Mouse (Mus musculus): Measurements from ENCODE around the gene Tsga10.
"Not testable (repeated sequence)": the region's sequence is repeated elsewhere in the genome, so short reads cannot be mapped to it uniquely, and the experiment has no call there.

Tsga10 gene

DNA sequence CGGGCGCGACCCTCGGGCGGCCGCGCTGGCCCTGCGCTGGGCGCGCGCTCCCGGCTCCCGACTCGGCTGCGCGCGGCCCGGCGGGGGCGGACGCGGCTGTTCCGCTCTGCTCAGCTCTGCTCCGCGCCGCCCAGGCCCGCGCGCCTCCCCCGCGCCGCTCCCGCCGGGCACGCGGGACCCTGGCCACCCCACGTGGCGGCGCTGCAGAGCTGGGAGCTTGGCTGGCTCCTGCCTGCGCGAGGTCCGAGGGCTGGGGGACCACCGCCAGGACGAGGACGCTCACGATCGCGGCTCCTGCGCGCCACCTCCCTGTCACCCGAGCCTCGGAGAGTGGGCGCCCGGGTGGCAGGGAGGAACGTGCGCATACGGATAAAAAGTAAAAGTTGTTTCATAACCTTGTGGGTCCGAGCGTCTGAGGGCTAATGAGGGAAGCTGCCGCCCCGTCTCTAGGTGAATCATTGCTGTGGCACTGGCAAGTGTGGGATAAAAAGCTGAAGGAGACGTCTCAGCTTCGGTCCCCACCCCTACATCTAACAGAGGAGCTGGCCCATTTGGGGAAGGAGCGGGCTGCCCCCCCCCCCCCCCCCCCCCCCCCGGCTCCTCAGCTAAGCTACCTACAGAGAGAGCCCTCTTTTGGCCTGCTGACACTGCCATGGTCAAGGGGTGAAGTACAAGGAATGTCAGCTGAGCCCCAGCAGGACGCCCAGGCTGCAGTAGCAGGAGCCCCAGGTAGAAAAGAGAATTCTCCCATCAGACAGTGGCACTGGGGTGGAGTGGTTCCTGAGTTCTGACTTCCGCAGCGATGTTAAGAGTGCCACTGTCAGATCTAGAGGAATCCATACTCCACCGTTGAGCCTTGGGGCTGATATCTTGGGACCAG is 146.2 kb downstream of the Tsga10 start, which contains the start of gene 2010300C02Rik:
Gene 2010300C02Rik (minus strand): TSS at position 325 of the 880 bp plus-strand sequence.
- DNase-seq (ENCODE audit: extremely low read depth, low read depth), result no peak

DNA sequence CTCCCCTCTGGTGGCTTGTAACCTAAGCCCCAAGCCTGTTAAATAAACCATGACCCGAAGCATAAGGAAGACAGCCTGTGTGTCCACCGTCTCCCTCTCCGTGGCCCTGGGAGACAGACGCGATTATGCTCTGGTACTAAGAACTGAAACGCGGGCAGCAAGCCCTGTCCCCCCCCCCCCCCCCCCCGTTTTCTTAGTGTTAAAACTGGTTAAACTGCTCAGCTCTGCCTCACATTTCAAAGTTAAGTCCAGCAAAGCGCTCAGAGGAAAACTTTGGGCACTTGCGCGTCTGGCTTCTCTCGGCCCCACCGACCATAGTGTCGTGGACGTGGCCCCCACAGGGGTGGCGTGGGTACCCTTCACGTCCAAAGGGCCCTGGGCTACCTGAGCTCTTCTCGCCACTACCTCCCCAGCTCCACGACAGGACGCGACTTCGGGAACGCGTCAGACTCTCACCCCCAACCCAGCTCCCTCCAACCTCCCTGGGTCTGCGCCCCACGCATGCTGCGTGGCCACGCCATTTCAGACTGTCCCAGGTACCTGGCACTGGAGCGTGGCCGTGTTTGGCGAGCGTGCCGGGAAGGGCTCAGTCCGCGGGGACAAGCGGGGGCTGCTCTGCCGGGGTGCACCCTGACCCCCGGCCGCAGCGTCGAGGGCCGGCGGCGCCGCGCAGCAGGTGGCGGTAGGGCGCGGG is 147.1 kb downstream of the Tsga10 start:
- DNase-seq (ENCODE audit: extremely low read depth, low read depth), result no peak

DNA sequence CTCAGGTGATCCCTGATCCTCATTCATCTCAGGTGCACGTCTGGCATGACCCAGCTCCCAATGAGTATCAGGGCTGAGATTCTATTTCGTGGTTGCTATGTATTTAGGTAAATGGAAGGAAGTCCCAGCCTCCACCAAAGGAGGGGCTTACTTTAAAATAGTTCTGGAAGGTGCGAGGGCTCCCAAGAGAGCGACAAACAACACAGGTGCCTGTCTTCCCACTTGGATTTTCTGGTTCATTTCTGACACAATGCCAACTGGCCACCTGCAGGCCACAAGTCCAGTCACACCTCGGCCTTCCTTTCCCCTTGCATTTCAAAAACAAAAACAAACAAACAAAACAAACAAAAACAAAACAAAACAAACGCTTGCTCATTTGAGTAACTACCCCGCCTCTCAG is 147.7 kb downstream of the Tsga10 start:
- no peak for DNase-seq (ENCODE audit: extremely low read depth, low read depth)

DNA sequence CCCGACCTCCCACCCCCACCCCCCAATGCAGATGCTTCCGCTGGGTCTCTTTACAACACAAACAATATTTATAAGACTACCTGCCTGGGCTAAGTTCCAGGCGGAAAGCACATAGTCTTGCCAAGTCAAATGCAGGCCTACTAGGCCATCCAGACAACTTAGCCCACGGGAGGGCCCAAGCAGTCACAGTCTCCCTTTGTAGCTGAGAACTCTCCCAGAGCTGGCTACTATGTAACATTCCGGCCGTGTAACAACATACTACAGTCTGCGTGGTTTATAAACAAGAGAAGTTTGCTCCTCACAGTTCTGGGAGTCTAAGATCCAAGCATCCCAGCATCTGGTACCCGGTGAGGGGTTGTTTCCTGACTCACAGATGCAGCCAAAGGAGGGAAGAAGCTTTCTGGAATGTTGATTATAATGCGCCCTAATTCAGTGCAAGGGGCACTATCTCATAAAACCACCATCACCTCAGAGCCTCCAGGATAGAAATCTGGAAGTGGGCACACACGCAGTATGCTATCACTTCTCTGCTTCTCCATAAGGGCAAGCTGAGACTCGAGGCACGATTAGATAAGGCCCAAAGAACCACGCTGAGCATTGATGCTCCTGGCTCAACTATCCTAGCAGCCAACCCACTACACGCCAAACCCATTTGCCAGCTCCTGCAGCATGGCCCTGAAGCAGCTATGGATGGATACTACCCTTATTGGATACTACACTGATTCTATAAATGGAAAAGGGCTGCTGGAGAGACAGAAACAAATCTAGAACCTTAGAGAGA is 148.6 kb downstream of the Tsga10 start:
- no peak for DNase-seq (ENCODE audit: extremely low read depth, low read depth)

DNA sequence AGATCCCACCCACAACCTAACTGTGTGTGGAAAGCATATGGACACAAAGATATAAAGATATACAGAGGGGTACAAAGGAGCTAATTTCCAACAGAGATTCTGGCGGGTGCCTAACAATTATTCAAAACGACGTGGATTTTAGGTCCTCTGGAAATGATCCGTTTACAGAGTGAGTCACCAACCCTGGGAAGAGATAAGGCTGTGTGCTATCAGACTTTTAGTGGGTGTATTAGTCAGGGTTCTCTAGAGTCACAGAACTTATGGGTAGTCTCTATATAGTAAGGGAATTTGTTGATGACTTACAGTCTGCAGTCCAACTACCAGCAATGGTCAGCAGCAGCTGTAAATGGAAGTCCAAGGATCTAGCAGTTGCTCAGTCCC is 153.9 kb downstream of the Tsga10 start:
- not testable (repeated sequence) for DNase-seq (ENCODE audit: extremely low read depth, low read depth)

DNA sequence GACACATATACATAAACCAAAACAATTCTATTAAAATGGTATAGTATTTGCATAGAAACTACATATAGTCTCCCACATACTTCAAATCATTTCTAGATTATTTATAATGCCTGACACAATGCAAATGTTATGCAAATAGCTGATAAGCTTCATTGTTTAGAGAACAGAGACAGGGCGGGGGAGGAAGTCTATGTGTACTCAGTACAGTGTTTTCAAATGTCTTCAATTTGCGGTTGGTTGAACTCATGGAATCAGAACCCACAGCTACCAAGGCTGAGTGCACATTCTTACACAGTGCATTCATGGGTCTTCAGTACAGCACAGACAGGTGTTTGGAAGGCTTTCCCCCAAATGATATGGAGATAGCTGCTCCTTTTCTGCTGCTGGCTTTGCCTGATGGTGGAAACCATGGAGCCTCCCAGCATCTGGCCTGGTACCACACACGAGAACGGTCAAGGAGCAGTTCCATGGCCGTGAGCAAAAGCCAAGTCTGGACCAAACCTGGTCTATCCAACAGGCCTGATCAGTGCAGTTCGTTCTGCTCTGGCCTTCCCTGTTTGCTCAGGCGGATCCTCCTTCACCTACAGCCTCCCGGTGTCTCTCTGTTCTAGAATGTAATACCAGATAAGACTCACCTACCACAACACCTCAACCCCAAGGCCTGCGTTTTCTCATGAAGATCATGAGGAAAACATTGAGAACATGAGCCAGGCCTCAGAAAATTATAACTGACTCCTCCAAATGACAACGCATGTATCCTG is 154.5 kb downstream of the Tsga10 start:
- no peak for DNase-seq (ENCODE audit: extremely low read depth, low read depth)

DNA sequence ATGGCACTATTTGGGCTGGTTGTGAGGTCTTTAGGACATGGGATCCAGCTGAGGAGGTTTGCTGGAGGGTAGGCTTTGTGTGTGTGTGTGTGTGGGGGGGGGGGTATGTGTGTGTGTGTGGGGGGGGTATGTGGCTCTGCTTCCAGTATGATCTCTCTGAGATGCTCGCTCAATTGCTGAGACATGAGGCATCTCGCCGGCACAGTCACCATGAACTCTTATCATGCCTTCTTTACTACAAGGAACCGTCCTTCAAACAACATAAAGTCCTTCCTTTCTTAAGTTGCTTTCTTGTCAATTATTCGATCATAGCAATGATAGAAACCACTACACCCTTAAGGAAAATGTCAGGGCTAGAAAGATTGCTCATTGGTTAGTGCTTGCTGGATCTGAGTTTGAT is 155.1 kb downstream of the Tsga10 start:
- DNase-seq (ENCODE audit: extremely low read depth, low read depth), result no peak

DNA sequence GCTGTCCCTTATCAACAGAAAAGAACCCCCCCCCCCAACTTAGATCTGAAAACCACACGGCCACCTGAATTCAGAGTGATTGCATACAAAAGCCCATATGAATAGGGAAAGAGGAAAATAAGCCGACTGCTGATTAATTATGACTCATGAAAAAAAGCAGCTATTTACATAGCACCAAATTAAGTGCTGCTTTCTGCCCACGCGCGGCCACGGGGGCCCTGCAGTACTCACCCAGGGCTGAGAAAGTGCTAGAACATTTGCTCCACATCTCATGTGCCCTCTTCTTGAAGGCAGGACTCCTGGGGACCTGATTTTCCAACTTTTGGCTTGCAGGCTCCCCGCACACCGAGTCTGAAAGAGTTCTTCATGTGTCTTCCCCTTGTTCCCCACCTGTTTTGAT is 156.5 kb downstream of the Tsga10 start:
- no peak for DNase-seq (ENCODE audit: extremely low read depth, low read depth)

DNA sequence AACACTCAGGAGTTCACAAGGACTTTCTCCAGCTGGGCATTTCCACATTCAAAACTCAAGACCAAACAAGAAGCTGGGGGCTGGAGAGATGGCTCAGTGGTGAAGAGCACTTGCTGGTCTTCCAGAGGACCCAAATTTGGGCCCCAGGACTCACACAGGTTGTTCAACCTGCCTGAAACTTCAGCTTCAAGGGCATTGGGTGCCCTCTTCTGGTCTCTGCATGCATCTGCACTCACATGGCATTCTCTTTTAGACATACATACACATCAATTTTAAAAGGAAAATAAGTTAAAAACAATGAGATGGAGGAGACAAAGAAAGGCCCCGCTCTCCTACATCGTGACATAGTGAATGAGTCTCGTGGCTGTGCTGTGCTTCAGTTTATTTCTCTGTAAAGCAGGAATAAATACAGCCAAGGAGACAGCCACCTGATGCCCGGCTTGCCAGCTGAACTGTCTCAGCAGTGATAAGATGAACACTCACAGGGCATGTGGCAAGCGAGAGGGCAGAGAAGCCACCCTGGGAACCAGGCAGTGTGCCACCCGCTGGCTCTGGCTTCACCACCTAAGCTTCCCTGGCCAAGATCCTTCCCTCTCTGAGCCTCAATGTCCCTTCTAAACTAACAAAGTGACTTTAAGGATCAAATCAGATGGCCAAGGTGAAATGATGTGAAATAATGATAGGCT is 157.8 kb downstream of the Tsga10 start:
- no peak for DNase-seq (ENCODE audit: extremely low read depth, low read depth)
